Comparison of ENCODE assay signal across 10 mouse cellular contexts in the genomic region with DNA sequence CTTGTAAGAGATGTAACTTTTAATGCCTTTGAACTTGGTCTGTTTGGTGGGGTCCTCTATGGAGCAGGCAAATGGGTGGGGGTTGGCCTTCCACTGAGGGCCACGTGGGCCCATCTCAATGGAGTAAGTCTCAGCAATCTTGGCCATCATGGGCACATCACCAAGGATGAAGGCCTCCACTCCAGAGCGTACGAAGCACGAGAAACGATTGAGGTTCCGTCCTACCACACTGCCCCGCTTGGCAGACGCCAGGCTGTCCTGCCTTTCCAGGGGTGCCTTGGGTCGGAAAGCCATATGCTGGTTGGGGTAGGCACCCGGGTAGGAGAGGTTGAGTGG. TPM values are rescaled to one million over a fixed set of nuclear protein-coding genes. Genes with fewer than 3 reads are reported as not detected.
DNase-seq lines count a peak whose midpoint lies in the region; ATAC-seq and TF ChIP-seq lines count a peak whose summit lies in the region.
"Had no signal": no experiment of that assay in that cellular context is flagged by ENCODE, and none has a peak within 500 bp of the region (broad histone marks: within the 10 kb centered on the region; RNA-seq: fewer than 3 reads in every experiment).

No protein-coding gene starts in this region.

- H3K4me1 ChIP-seq in forebrain, postnatal 0 days (ENCODE audit: insufficient read depth), result no peaks in the 10 kb centered on the region
- peaks cover 14% of the 10 kb centered on the region; the same call in 1 of the 2 replicates for H3K4me1 ChIP-seq in forebrain, embryonic 11.5 days (replicated peaks; ENCODE audit: control insufficient read depth, insufficient read depth, low read length)
- peaks cover 37% of the 10 kb centered on the region for H3K4me1 ChIP-seq in lung, adult 2 months (ENCODE audit: control insufficient read depth, insufficient read depth, low read length)
- H3K4me1 ChIP-seq in hindbrain, postnatal 0 days (ENCODE audit: insufficient read depth, low read length), result no peaks in the 10 kb centered on the region; the same call in none of the 2 replicates
- H3K4me1 ChIP-seq in midbrain, embryonic 15.5 days, result peaks cover 36% of the 10 kb centered on the region

- no peak for TF ChIP-seq POLR2A in lung, adult 2 months (IDR thresholded peaks at IDR 0.05; ENCODE audit: borderline replicate concordance, extremely low read depth, low read depth, low read length)

- no peak overlapping the region for H3K4me3 ChIP-seq in forebrain, postnatal 0 days (ENCODE audit: low read depth, low read length)
- no peak overlapping the region for H3K4me3 ChIP-seq in forebrain, embryonic 11.5 days (ENCODE audit: low read depth, low read length)
- peak overlapping the region; percentile 16 for H3K4me3 ChIP-seq in lung, adult 2 months (replicated peaks; ENCODE audit: extremely low read depth, low read depth, low read length)
- no peak overlapping the region for H3K4me3 ChIP-seq in hindbrain, postnatal 0 days (ENCODE audit: low read length)
- no peak overlapping the region for H3K4me3 ChIP-seq in midbrain, embryonic 15.5 days

- 97% methylated on average over 10 of the region's 10 CpGs for WGBS in forebrain, postnatal 0 days
- 95% methylated on average over 10 of the region's 10 CpGs for WGBS in forebrain, embryonic 11.5 days
- 89% methylated on average over 10 of the region's 10 CpGs for WGBS in lung, adult 2 months
- WGBS in hindbrain, postnatal 0 days, result 96% methylated on average over 10 of the region's 10 CpGs
- 94% methylated on average over 10 of the region's 10 CpGs for WGBS in midbrain, embryonic 15.5 days

- H3K9me3 ChIP-seq in forebrain, postnatal 0 days (ENCODE audit: low read length), result no peaks in the 10 kb centered on the region
- 0 out of 2 replicates have a peak, but pooled peaks cover 3% of the 10 kb centered on the region for H3K9me3 ChIP-seq in forebrain, embryonic 11.5 days (ENCODE audit: control insufficient read depth, low read length)
- no peaks in the 10 kb centered on the region for H3K9me3 ChIP-seq in hindbrain, postnatal 0 days (ENCODE audit: low read length)
- no peaks in the 10 kb centered on the region for H3K9me3 ChIP-seq in midbrain, embryonic 15.5 days

- no peaks in the 10 kb centered on the region for H3K27me3 ChIP-seq in forebrain, postnatal 0 days (ENCODE audit: insufficient read depth, low read length)
- H3K27me3 ChIP-seq in forebrain, embryonic 11.5 days (ENCODE audit: control insufficient read depth, insufficient read depth, low read length), result no peaks in the 10 kb centered on the region; the same call in 1 of the 2 replicates
- H3K27me3 ChIP-seq in hindbrain, postnatal 0 days (ENCODE audit: insufficient read depth, low read length), result no peaks in the 10 kb centered on the region
- peaks cover 5% of the 10 kb centered on the region for H3K27me3 ChIP-seq in midbrain, embryonic 15.5 days (replicated peaks)

- no peak for DNase-seq in forebrain, postnatal 0 days
- DNase-seq in forebrain, embryonic 11.5 days (ENCODE audit: low spot score), result no peak
- no peak for DNase-seq in lung, adult 2 months
- DNase-seq in lung, adult 18-20 months, result no peak
- DNase-seq in hindbrain, postnatal 0 days (ENCODE audit: low spot score), result no peak
- no peak for DNase-seq in B cell, adult 2 months
- DNase-seq in ovary, postnatal 36 days (ENCODE audit: low spot score), result no peak
- DNase-seq: cerebellum, adult 8-10 months; spleen, adult 18-20 months had no signal

- no peak overlapping the region for H3K27ac ChIP-seq in forebrain, postnatal 0 days (ENCODE audit: low read depth, low read length)
- no peak overlapping the region for H3K27ac ChIP-seq in forebrain, embryonic 11.5 days (ENCODE audit: low read depth, low read length)
- H3K27ac ChIP-seq in hindbrain, postnatal 0 days, result no peak overlapping the region
- H3K27ac ChIP-seq in midbrain, embryonic 15.5 days, result no peak overlapping the region

- no peak overlapping the region for H3K9ac ChIP-seq in forebrain, postnatal 0 days
- no peak overlapping the region for H3K9ac ChIP-seq in forebrain, embryonic 11.5 days (ENCODE audit: low read length)
- no peak overlapping the region for H3K9ac ChIP-seq in hindbrain, postnatal 0 days (replicated peaks; ENCODE audit: low read length)
- no peak overlapping the region for H3K9ac ChIP-seq in midbrain, embryonic 15.5 days

- TF ChIP-seq CTCF in forebrain, postnatal 0 days (IDR thresholded peaks at IDR 0.05; ENCODE audit: low read depth), result no peak
- no peak for TF ChIP-seq CTCF in lung, adult 2 months (IDR thresholded peaks at IDR 0.05; ENCODE audit: insufficient read depth, low read length)
- TF ChIP-seq CTCF in hindbrain, postnatal 0 days (IDR thresholded peaks at IDR 0.05; ENCODE audit: low read depth), result no peak

- H3K4me2 ChIP-seq in forebrain, postnatal 0 days (ENCODE audit: low read depth), result 0 out of 2 replicates have a peak overlapping the region, but pooled peaks have one; percentile 93
- no peak overlapping the region for H3K4me2 ChIP-seq in forebrain, embryonic 11.5 days (ENCODE audit: low read depth, low read length, severe bottlenecking)
- peak overlapping the region; percentile 85; the same call in 1 of the 2 replicates for H3K4me2 ChIP-seq in hindbrain, postnatal 0 days (ENCODE audit: low read depth, low read length)
- H3K4me2 ChIP-seq in midbrain, embryonic 15.5 days, result peak overlapping the region; percentile 99

- H3K36me3 ChIP-seq in forebrain, postnatal 0 days (ENCODE audit: insufficient read depth), result no peaks in the 10 kb centered on the region
- H3K36me3 ChIP-seq in forebrain, embryonic 11.5 days (ENCODE audit: control insufficient read depth, insufficient read depth, low read length), result peaks cover 5% of the 10 kb centered on the region; the same call in 1 of the 2 replicates
- no peaks in the 10 kb centered on the region for H3K36me3 ChIP-seq in hindbrain, postnatal 0 days (ENCODE audit: insufficient read depth, low read length)
- H3K36me3 ChIP-seq in midbrain, embryonic 15.5 days (replicated peaks), result no peaks in the 10 kb centered on the region

- no peak for ATAC-seq in forebrain, postnatal 0 days
- ATAC-seq in forebrain, embryonic 11.5 days (replicated peaks; ENCODE audit: low FRiP score), result no peak
- ATAC-seq in hindbrain, postnatal 0 days, result no peak
- no peak for ATAC-seq in midbrain, embryonic 15.5 days (replicated peaks)

RNA-seq across cellular contexts. Expression of a gene that starts 2.2 kb away (rescaled TPM):
- 3.7 and 5.8 TPM in 2 replicates for total RNA-seq in forebrain, postnatal 0 days (2014; rRNA removed)
- 1.2 and 1.3 TPM in 2 replicates for polyA plus RNA-seq in forebrain, postnatal 0 days (2015; fragmentation: Nextera tagmentation; extraction: Ambion mirVana)
- polyA plus RNA-seq in forebrain, embryonic 11.5 days (2014; fragmentation: Nextera tagmentation; extraction: Ambion mirVana), result 5.8 and 6.0 TPM in 2 replicates
- polyA plus RNA-seq in lung, adult 2 months (2012; rRNA removed), result 22.4 and 23.6 TPM in 2 replicates
- total RNA-seq in hindbrain, postnatal 0 days (2014; rRNA removed), result 6.7 and 9.7 TPM in 2 replicates
- 2.3 and 2.4 TPM in 2 replicates for polyA plus RNA-seq in hindbrain, postnatal 0 days (2015; fragmentation: Nextera tagmentation; extraction: Ambion mirVana)
- polyA plus RNA-seq in midbrain, embryonic 15.5 days (2015; fragmentation: Nextera tagmentation; extraction: Ambion mirVana), result 3.0 TPM in 2 replicates

RNA-seq across cellular contexts. Expression of a gene that starts 11.3 kb away (rescaled TPM):
- total RNA-seq in forebrain, postnatal 0 days (2014; rRNA removed), result 125 and 136 TPM in 2 replicates
- polyA plus RNA-seq in forebrain, postnatal 0 days (2015; fragmentation: Nextera tagmentation; extraction: Ambion mirVana), result 87.5 and 104 TPM in 2 replicates
- polyA plus RNA-seq in forebrain, embryonic 11.5 days (2014; fragmentation: Nextera tagmentation; extraction: Ambion mirVana), result 63.6 and 65.4 TPM in 2 replicates
- 195 and 264 TPM in 2 replicates for polyA plus RNA-seq in lung, adult 2 months (2012; rRNA removed)
- total RNA-seq in hindbrain, postnatal 0 days (2014; rRNA removed), result 142 and 178 TPM in 2 replicates
- 77.2 and 80.5 TPM in 2 replicates for polyA plus RNA-seq in hindbrain, postnatal 0 days (2015; fragmentation: Nextera tagmentation; extraction: Ambion mirVana)
- 62.8 and 64.4 TPM in 2 replicates for polyA plus RNA-seq in midbrain, embryonic 15.5 days (2015; fragmentation: Nextera tagmentation; extraction: Ambion mirVana)

RNA-seq across cellular contexts. Expression of a gene that starts 24.7 kb away (rescaled TPM):
- total RNA-seq in forebrain, postnatal 0 days (2014; rRNA removed), result 21.4 and 21.9 TPM in 2 replicates
- polyA plus RNA-seq in forebrain, postnatal 0 days (2015; fragmentation: Nextera tagmentation; extraction: Ambion mirVana), result 19.4 and 23.2 TPM in 2 replicates
- 27.8 and 28.4 TPM in 2 replicates for polyA plus RNA-seq in forebrain, embryonic 11.5 days (2014; fragmentation: Nextera tagmentation; extraction: Ambion mirVana)
- 3.8 and 5.0 TPM in 2 replicates for polyA plus RNA-seq in lung, adult 2 months (2012; rRNA removed)
- total RNA-seq in hindbrain, postnatal 0 days (2014; rRNA removed), result 11.3 and 17.6 TPM in 2 replicates
- 22.4 and 22.6 TPM in 2 replicates for polyA plus RNA-seq in hindbrain, postnatal 0 days (2015; fragmentation: Nextera tagmentation; extraction: Ambion mirVana)
- 29.8 and 33.0 TPM in 2 replicates for polyA plus RNA-seq in midbrain, embryonic 15.5 days (2015; fragmentation: Nextera tagmentation; extraction: Ambion mirVana)
